Comparison of ENCODE assay signal across 8 mouse cellular contexts in the genomic region with DNA sequence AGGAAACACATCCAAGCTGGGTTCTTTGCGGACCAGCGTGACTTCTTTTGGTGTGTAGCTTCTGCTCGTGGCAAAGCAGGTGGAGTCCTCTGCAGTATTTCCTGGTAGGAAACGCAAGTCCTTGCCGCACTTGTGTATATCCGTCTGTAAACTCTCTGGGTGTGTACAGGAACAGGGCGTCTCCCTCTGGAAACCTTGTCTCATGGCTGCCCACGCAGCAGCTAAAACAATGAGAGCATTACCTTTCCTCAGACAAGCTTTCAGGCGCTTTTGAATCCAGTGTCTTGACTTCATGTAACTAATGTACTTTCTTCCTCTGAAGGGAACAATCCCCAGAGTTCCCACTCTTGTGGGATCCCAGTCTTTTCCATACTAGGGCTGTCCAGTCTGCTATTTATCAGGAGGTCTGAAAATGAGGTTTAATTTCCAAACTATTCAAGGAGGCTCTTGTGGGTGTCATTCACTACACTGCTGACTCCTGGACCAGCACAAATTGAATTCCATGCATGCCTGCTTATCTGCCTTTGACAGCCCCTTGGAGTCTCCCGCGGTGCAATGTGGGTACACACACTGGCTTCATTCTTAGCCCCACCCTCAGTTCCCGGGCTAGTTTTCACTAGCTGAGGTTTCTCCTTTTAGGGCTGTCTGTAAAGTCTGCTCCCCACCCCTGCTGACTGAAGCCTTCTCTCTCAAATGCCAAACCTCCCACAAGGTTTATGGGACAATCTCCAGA.
DNase-seq lines count a peak whose midpoint lies in the region; ATAC-seq and TF ChIP-seq lines count a peak whose summit lies in the region.

No protein-coding gene starts in this region.

- peak; percentile 96 for ATAC-seq in heart, postnatal 0 days (ENCODE audit: insufficient read depth, low read depth)

- no peaks in the 10 kb centered on the region for H3K27me3 ChIP-seq in heart, postnatal 0 days (ENCODE audit: control insufficient read depth, insufficient read depth, low read length)

- H3K4me2 ChIP-seq in heart, postnatal 0 days (ENCODE audit: low read depth, low read length) = peak overlapping the region; percentile 49

- H3K4me1 ChIP-seq in heart, postnatal 0 days (ENCODE audit: control insufficient read depth, insufficient read depth) = peaks cover 25% of the 10 kb centered on the region; the same call in 1 of the 2 replicates

- H3K9me3 ChIP-seq in heart, postnatal 0 days (replicated peaks; ENCODE audit: control insufficient read depth, low read length) = no peaks in the 10 kb centered on the region

- peak overlapping the region; percentile 96 for H3K27ac ChIP-seq in heart, postnatal 0 days (ENCODE audit: low read depth)

- H3K9ac ChIP-seq in heart, postnatal 0 days (replicated peaks; ENCODE audit: low read depth, low read length) = peak overlapping the region; percentile 50

- DNase-seq in 3T3-L1 (ENCODE audit: low read depth, low spot score) (peak; percentile 16), adipocyte (ENCODE audit: low spot score) (no peak)
- DNase-seq in embryo, embryonic 9.5 days (ENCODE audit: extremely low spot score) = peak; percentile 36
- DNase-seq in heart, postnatal 0 days (ENCODE audit: low spot score) = peak; percentile 93
- peak; percentile 11 to 52 for DNase-seq in kidney, postnatal 25 days
- DNase-seq in retina, embryonic 14.5 days (ENCODE audit: low spot score) = peak; percentile 79
- no peak for DNase-seq in adrenal gland, postnatal 25 days
- no peak for DNase-seq in frontal cortex, postnatal 36 days (ENCODE audit: low spot score in 2 of 2)

- peak overlapping the region; percentile 33 for H3K4me3 ChIP-seq in heart, postnatal 0 days (ENCODE audit: low read depth, low read length)

- TF ChIP-seq CTCF in heart, postnatal 0 days (IDR thresholded peaks at IDR 0.05; ENCODE audit: low read depth) = no peak

- no peaks in the 10 kb centered on the region for H3K36me3 ChIP-seq in heart, postnatal 0 days (replicated peaks; ENCODE audit: control insufficient read depth, insufficient read depth, low read length)

- WGBS in heart, postnatal 0 days = 17% methylated on average over 12 of the region's 12 CpGs

- peak; percentile 89 for TF ChIP-seq EP300 in heart, postnatal 0 days (IDR thresholded peaks at IDR 0.05; ENCODE audit: low read depth)

Comparison
In these comparisons a context has a peak if more than half of its experiments do, and no peak if none do; other contexts are left out.
1. DNase-seq: peak in 3T3-L1 (single experiment), embryo, embryonic 9.5 days (single experiment), heart, postnatal 0 days (single experiment), kidney, postnatal 25 days (2 of 2) and retina, embryonic 14.5 days (single experiment); none in adrenal gland, postnatal 25 days (single experiment), frontal cortex, postnatal 36 days (0 of 2) and adipocyte (single experiment).